Mouse (Mus musculus): ENCODE results near the gene Col15a1.

DNA sequence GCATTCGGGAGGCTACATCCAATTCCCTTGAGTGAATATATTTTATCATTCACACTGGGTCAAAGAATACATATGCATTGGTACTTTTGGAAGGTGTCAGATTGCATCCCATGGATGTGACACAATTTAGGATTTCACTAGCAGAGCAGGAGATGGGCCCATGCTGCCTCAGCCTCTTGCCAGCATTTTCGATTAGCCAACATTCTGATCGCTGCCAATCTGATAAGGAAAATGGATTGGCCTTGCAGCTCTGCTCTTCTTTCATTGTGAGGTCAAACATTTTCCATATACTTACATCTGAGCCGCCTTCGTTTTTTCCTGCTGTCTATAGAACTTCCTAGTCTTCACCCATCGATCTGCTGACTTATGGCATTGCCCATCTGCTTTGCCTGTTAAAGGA is 31.2 kb downstream of the Col15a1 start:
- no peak for TF ChIP-seq CTCF (IDR thresholded peaks at IDR 0.05; ENCODE audit: low read depth)
- TF ChIP-seq EP300 (optimal IDR thresholded peaks at IDR 0.05), result no peak
